Mouse (Mus musculus): ENCODE measurements at regions not wholly inside any gene's neighbourhood (a gene's known extent, or its start where the extent isn't known, plus 50 kb on each side); places are given as distances from the start of the nearest gene placed in this dataset.

DNA sequence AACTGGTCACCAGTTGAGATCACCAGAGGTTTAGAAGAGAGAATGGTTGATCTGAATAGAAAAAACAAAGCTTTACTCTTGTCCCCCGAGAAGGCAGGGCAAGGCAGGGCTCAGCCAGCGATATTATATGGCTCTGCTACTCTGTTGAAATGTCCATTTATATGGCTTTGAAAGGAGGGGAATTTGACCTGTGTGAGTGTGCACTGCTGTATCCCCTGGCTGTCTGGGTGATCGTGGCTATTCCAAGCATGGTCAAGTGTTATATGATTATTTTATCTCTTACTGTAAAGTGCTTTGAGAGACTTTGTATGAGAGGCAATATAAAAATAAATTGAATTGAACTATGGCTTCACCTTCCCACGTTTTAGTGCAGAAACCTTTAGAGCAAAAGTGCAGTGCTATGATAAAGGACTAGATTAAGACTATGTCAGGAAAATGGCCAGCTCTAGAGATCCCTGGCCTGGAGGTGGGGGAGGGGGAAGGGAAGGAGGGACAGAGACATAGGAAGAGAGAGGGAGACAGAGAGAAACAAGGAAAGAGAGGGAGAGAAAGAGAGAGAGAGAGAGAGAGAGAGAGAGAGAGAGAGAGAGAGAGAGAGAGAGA, 402.5 kb upstream of the Zeb2 start:
- H3K27me3 ChIP-seq (ENCODE audit: control insufficient read depth, insufficient read depth, low read length) = no peaks in the 10 kb centered on the region
- WGBS = 69% methylated on average over 4 of the region's 4 CpGs
- TF ChIP-seq POLR2A (IDR thresholded peaks at IDR 0.05; ENCODE audit: borderline replicate concordance, insufficient read depth, low read length) (no peak), CTCF (IDR thresholded peaks at IDR 0.05; ENCODE audit: borderline replicate concordance, insufficient read depth, low read depth, low read length) (no peak)
- DNase-seq = no peak
- no peaks in the 10 kb centered on the region for H3K4me1 ChIP-seq (ENCODE audit: control insufficient read depth, insufficient read depth, low read length)
- H3K27ac ChIP-seq (ENCODE audit: insufficient read depth, low read length) = no peak overlapping the region
- no peak overlapping the region for H3K4me3 ChIP-seq (replicated peaks; ENCODE audit: insufficient read depth, low read depth, low read length)

DNA sequence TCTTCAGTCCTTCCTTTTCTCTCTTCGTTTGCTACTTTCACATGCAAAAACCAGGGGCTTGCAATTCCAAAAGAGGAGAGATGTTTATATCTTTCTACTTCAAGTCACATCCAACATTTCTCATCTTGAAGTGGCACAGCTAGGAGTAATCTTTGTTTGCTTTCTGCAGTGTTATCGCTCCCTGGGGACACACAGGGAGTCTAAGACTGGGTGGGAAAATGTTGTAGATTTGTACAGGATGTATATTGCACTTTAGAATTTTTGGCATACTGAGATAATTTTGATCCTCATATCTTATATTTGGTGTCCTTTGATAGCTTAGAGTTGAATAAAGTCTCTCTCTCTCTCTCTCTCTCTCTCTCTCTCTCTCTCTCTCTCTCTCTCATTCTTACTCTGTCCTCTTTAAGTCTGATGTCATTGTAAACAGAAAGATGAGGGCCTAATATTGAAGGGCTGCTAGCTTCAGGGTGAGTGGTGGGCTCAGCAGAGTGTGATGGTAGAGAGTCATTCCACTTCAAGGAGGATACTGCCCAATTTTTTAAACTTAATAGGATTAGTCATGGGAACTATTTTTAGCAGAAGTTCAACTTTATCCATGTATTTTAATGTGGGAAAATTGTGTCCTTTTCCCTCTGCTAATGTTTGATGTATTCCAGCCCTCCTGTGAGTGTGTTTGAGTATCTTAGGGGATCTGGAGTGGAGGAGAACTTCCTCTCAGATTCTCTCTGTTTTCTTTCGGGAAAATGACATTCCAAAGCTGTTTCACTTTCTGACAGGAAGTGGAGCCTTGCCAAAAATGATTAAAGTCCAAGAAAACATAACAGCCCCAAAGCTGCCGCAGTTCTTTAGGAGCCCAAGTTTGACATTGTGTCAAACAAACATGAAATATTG, 397.3 kb upstream of the Zeb2 start:
- TF ChIP-seq CTCF (IDR thresholded peaks at IDR 0.05; ENCODE audit: borderline replicate concordance, insufficient read depth, low read depth, low read length) (no peak), POLR2A (IDR thresholded peaks at IDR 0.05; ENCODE audit: borderline replicate concordance, insufficient read depth, low read length) (no peak)
- WGBS = 42% methylated on average over 4 of the region's 4 CpGs
- no peak overlapping the region for H3K27ac ChIP-seq (ENCODE audit: insufficient read depth, low read length)
- H3K4me3 ChIP-seq (replicated peaks; ENCODE audit: insufficient read depth, low read depth, low read length) = no peak overlapping the region
- no peaks in the 10 kb centered on the region for H3K4me1 ChIP-seq (ENCODE audit: control insufficient read depth, insufficient read depth, low read length)
- no peaks in the 10 kb centered on the region for H3K27me3 ChIP-seq (ENCODE audit: control insufficient read depth, insufficient read depth, low read length)
- no peak for DNase-seq

DNA sequence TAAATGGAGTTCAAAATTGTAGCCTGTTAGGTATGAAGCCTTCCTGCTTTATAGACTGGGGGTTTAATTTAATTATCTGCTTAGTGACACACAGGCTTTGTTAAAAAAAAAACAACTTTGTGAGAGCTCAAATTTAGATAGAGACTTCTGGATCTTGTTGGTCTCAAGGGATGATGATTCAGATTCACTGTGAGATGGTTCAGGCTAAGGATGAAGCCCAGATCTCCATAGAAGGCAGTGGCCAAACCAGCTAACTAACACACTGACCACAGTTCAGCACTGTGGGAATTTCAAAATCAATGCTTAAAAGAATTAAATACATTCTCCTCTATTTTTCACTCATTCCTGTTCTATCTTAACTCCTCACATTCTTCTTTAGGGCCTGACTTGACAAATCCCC, 395.7 kb upstream of the Zeb2 start:
- Histone ChIP-seq H3K4me1 (ENCODE audit: control insufficient read depth, insufficient read depth, low read length) (no peaks in the 10 kb centered on the region), H3K27ac (ENCODE audit: insufficient read depth, low read length) (no peak overlapping the region), H3K27me3 (ENCODE audit: control insufficient read depth, insufficient read depth, low read length) (no peaks in the 10 kb centered on the region), H3K4me3 (replicated peaks; ENCODE audit: insufficient read depth, low read depth, low read length) (no peak overlapping the region)
- TF ChIP-seq CTCF (IDR thresholded peaks at IDR 0.05; ENCODE audit: borderline replicate concordance, insufficient read depth, low read depth, low read length) (no peak), POLR2A (IDR thresholded peaks at IDR 0.05; ENCODE audit: borderline replicate concordance, insufficient read depth, low read length) (no peak)
- DNase-seq = no peak

DNA sequence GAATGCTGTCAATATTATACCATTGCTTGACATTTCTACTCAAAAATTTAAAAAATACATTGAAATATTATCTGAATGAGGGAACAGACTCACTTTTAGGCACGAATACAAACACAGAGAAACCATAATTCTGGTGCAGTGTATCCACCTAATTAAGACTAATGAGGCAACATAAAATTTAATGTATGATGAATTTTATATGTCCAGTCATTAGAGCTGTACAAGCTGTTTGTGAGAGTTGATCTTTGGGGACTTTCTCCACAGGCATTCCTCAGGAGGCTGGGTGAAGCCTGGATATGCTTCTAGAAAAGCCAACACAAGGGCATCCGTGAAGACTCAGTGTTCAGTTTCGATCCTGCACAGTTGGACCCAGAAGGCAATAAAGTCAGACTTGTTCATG, 394.6 kb upstream of the Zeb2 start:
- no peak for TF ChIP-seq CTCF (IDR thresholded peaks at IDR 0.05; ENCODE audit: borderline replicate concordance, insufficient read depth, low read depth, low read length)
- TF ChIP-seq POLR2A (IDR thresholded peaks at IDR 0.05; ENCODE audit: borderline replicate concordance, insufficient read depth, low read length) = no peak
- 88% methylated on average over 3 of the region's 3 CpGs for WGBS
- H3K4me1 ChIP-seq (ENCODE audit: control insufficient read depth, insufficient read depth, low read length) = no peaks in the 10 kb centered on the region
- H3K4me3 ChIP-seq (replicated peaks; ENCODE audit: insufficient read depth, low read depth, low read length) = no peak overlapping the region
- DNase-seq = no peak
- no peak overlapping the region for H3K27ac ChIP-seq (ENCODE audit: insufficient read depth, low read length)
- no peaks in the 10 kb centered on the region for H3K27me3 ChIP-seq (ENCODE audit: control insufficient read depth, insufficient read depth, low read length)

DNA sequence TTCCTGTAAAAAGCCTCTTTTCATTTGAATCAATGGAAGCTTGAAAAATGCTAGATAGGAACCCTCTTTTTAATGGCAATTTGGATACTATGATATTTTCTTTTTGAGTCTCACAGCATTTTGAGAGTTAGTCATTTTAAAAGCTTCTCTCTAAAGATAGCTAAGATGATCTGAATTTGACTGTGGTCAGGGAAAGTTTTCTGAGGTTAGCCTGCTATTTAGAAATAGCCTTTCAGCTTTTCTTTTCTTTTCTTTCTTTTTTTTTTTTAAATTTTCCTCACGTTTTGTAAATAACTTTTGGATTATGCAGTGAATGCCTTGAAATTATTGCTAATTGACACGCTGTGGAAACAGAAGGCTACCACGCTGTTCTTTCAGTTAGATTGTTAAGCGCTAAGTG, 387.3 kb upstream of the Zeb2 start:
- Histone ChIP-seq H3K4me1 (ENCODE audit: control insufficient read depth, insufficient read depth, low read length) (no peaks in the 10 kb centered on the region), H3K27ac (ENCODE audit: insufficient read depth, low read length) (no peak overlapping the region), H3K4me3 (replicated peaks; ENCODE audit: insufficient read depth, low read depth, low read length) (no peak overlapping the region), H3K27me3 (ENCODE audit: control insufficient read depth, insufficient read depth, low read length) (no peaks in the 10 kb centered on the region)
- TF ChIP-seq CTCF (IDR thresholded peaks at IDR 0.05; ENCODE audit: borderline replicate concordance, insufficient read depth, low read depth, low read length) (no peak), POLR2A (IDR thresholded peaks at IDR 0.05; ENCODE audit: borderline replicate concordance, insufficient read depth, low read length) (no peak)
- no peak for DNase-seq
- WGBS = 80% methylated on average over 4 of the region's 4 CpGs

DNA sequence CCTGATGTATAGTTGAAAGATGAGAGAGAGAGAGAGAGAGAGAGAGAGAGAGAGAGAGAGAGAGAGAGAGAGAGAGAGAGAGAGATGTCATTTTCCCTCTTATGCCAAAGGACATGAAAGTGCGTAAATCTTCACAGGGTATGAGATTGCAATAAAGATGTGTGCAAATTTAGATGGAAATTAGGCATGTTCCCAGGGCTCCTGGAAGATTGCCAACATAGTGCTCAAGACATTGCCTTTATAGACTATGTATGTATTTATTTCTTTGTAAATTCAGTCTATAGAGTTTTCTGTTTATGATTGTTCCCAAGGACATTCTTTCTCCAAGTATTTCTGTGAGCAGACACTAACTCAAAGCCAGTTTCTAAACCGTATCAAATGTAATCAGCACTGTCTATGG, 376.5 kb upstream of the Zeb2 start:
- no peaks in the 10 kb centered on the region for H3K27me3 ChIP-seq (ENCODE audit: control insufficient read depth, insufficient read depth, low read length)
- H3K4me1 ChIP-seq (ENCODE audit: control insufficient read depth, insufficient read depth, low read length) = no peaks in the 10 kb centered on the region
- no peak overlapping the region for H3K27ac ChIP-seq (ENCODE audit: insufficient read depth, low read length)
- no peak for DNase-seq
- TF ChIP-seq POLR2A (IDR thresholded peaks at IDR 0.05; ENCODE audit: borderline replicate concordance, insufficient read depth, low read length) = no peak
- TF ChIP-seq CTCF (IDR thresholded peaks at IDR 0.05; ENCODE audit: borderline replicate concordance, insufficient read depth, low read depth, low read length) = no peak
- WGBS = 62% methylated on average over 2 of the region's 2 CpGs
- H3K4me3 ChIP-seq (replicated peaks; ENCODE audit: insufficient read depth, low read depth, low read length) = no peak overlapping the region

DNA sequence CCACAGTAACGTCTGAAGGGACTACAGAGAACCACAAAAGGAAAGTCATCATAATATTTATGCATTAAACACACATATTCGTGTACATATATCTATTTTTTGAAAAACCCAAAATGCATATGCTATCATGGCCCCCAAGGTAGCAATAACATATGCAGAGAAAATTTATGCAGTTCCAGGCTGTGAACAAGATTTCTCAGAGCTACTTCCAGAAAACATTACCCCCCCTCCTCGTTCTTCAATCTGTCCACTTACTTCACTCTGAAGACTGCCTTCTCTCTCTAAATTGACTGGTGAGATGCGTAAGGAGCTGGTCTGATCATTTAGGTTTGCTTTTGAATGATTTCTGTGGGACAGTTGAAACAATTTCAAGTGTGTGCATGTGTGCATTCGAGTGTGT, 369.3 kb upstream of the Zeb2 start:
- Histone ChIP-seq H3K27me3 (ENCODE audit: control insufficient read depth, insufficient read depth, low read length) (no peaks in the 10 kb centered on the region), H3K4me1 (ENCODE audit: control insufficient read depth, insufficient read depth, low read length) (no peaks in the 10 kb centered on the region), H3K4me3 (replicated peaks; ENCODE audit: insufficient read depth, low read depth, low read length) (no peak overlapping the region), H3K27ac (ENCODE audit: insufficient read depth, low read length) (no peak overlapping the region)
- 87% methylated on average over 5 of the region's 5 CpGs for WGBS
- DNase-seq = no peak
- TF ChIP-seq CTCF (IDR thresholded peaks at IDR 0.05; ENCODE audit: borderline replicate concordance, insufficient read depth, low read depth, low read length) = no peak
- no peak for TF ChIP-seq POLR2A (IDR thresholded peaks at IDR 0.05; ENCODE audit: borderline replicate concordance, insufficient read depth, low read length)

DNA sequence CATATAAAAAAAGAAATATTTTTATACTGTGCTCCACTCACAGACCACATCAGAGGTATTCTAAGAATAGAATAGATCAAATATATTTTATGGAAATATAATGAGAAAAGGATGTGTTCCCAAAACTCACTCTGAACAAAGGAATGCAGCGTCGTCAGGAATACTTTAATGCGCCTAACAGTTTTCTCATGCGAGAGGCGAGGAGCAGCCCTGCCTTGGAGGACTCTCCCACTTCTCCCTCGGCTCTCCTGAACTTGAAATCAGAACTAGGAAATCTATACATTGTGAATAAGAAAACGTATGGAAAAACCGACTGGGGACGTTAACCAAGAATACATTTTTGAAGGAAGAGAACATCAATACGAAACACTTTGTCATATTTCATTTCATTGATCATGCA, 368.3 kb upstream of the Zeb2 start:
- no peak for TF ChIP-seq POLR2A (IDR thresholded peaks at IDR 0.05; ENCODE audit: borderline replicate concordance, insufficient read depth, low read length)
- TF ChIP-seq CTCF (IDR thresholded peaks at IDR 0.05; ENCODE audit: borderline replicate concordance, insufficient read depth, low read depth, low read length) = no peak
- H3K27me3 ChIP-seq (ENCODE audit: control insufficient read depth, insufficient read depth, low read length) = no peaks in the 10 kb centered on the region
- no peak overlapping the region for H3K4me3 ChIP-seq (replicated peaks; ENCODE audit: insufficient read depth, low read depth, low read length)
- WGBS = 83% methylated on average over 10 of the region's 10 CpGs
- H3K4me1 ChIP-seq (ENCODE audit: control insufficient read depth, insufficient read depth, low read length) = no peaks in the 10 kb centered on the region
- no peak overlapping the region for H3K27ac ChIP-seq (ENCODE audit: insufficient read depth, low read length)
- DNase-seq = no peak
